Mouse (Mus musculus) cerebellum, adult (tissue): ENCODE results near the gene Tfb2m.

Experiments used
- ATAC-seq: cut with Nextera tagmentation; 2 replicates; pipeline ENCODE4 v1.9.2; 2017; ENCODE audit warnings: mild to moderate bottlenecking, moderate library complexity, mixed read lengths; ENCODE audit not compliant: insufficient number of reproducible peaks, low FRiP score, low TSS enrichment

Gene Tfb2m

DNA sequence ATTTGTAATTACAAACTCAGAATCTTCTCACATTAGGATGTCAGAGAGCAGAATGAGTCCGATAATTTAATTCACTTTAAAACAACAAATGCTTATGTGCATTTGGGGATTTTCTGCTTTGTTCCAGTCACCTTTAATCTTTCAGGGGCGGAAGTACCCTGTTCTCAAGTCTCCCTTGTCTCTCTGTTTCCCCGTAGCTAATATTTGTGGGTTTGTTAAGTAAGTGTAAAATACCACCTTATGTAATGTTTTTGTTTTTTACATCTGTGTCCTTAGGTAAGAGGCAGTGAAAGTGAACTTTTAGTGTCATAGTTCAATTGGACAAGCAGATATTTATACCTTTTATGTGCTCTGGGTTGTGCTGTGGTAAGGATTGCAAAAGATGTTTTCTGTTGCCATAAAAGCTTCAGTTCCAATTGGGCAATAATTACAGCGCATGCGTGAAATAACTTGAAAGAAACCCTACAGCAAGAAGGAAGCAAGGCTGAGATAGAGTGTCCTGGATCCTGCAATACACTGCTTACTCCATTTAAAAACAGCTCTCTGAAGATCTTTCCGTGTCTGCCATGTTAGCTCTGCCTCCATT lies 14.9 kb upstream of the Tfb2m start:
- ATAC-seq = no peak

DNA sequence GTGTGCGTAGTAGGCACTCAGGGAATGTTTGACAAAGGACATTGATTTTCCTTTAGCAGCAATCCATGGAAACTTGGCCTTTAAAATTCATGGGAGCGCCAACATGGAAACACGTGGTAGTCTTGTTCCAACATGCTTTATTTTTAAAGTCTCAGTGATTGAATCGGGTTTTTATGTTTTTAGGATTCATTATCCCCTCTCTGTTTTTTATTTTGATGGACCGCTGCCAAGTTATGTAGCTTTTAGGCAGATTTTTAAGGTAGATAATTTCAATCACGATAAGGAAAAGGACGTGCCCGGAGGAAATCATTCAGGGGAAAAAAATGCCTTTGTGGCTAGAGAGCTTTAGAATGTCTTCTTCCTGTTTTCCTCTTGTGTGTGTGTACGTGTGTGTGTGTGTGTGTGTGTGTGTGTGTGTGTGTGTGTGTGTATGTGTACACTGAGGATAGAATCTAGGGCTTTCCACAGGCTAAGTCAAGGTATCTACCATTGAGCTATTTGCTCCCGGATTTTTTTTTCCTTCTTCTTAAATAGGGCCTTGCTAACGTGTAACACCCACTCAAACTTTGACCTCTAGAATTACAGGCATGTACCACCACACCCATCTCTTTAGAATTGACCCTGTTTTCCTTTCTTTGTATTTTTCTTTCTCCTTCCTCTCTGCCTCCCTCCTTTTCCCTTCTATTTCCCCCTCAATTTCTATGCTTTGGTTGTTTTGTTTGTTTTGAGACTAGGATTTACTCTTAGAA lies 13.6 kb upstream of the Tfb2m start:
- no peak for ATAC-seq

DNA sequence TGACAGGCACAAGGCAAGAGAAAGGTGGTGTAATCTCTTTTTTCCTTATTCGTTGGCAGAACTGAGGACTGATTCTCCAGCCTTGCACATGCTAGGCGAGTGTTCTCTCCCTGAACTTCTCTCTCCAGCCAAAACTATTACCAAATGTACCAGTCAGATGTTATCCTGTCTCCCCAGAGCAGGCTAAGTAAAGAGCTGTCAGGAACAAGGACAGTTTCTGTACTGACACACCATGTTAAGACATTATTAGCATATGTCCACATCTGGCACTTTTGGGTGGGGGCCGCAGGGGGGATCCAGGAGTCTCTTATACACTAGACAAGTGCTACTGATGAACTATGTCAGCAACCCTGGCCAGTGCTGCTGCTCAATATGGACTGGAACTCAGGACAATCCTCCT lies 10.9 kb upstream of the Tfb2m start:
- no peak for ATAC-seq

DNA sequence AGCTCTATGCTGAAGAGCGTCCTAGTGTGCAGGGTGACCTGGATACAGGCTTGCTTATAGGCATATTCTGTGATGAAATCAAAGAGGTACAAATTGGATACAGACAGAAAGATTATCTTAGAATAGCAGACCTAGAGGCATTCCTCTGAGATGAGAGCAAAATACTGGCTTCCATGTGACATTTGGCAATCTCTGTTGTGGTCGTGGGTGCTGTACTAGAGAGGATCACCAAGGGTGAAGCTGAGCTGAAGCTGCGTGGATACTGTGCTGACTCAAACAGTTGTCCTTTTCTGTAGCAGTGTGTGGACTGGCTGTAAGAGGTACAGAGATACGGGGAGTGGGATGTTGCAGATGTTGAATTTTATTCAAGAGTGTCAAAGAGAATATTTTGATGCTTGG lies 7.9 kb upstream of the Tfb2m start:
- ATAC-seq = no peak

DNA sequence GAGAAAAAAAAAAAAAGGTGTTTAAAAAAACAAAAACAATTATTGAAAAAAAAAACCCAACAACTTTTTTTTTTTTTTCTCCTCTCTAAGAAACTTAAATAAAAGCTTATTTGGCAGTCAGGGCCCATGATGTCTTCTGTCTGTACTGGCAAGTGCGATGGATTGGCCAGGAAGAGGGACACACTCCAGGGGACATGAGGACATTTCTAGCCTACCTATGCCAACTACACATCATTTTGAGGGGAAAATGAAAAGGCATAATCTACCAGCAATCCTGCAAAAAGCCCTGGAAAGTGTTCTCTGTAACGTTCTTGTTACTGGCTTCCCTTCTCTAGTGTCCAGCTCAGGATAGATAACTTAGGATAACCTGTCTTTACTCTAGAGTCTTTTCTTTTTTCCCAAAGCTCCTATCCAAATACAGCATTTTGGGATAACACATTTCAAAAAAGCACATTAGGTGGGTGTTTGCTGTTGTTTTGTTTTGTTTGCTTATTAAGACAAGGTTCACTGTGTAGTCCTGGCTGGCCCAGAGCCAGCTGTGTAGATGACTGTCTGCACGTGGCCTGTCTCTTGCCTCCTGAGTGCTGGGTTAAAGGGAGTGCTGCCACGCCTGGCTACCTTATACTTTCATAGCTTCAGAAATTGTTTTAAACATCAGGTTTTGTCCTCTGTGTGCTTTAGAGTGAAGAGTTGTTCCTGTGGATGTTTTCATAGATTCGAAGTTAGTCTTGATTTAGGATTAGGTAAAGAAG lies 7.3 kb upstream of the Tfb2m start:
- ATAC-seq = no peak

DNA sequence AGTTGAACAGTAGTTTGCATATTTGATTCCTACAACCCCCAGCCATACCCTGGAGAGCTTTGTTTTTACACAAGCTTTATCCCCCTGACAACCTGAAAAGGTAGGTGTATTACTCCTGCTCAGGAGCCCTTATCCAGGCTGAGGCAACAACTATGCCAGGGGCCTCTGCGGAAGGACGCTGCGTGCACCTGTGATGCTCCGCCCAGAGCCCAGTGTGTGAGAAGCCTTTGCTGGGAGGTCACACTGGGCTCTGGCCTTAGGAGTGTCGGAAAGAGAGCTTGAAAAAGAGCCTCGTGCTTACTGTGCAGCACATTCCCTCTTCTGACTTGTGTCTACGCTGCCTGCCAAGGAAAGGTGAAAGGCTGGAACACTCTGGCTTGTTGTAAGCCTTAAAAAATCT lies 6.7 kb upstream of the Tfb2m start:
- 0 out of 2 replicates have a peak, but pooled peaks have one; percentile 28 for ATAC-seq

DNA sequence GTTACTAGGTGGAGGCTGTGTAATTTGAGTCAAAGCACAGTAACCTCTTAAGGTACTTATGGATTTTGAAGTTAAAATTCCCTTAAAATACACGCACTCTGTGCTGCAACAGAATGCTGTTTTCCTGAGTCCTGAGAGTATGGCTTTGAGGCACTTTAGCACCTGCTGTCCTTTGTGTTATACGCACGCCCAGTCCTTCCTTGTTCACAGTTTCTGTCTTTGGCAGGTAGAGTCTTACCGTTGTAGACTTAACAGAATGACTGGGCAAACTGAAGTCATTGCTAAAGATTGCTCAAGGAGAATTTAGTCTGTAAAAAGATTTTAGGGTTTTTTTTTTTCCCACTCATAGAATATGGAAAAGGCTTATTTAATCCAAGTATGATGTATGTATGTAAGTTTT lies 5.9 kb upstream of the Tfb2m start:
- no peak for ATAC-seq

DNA sequence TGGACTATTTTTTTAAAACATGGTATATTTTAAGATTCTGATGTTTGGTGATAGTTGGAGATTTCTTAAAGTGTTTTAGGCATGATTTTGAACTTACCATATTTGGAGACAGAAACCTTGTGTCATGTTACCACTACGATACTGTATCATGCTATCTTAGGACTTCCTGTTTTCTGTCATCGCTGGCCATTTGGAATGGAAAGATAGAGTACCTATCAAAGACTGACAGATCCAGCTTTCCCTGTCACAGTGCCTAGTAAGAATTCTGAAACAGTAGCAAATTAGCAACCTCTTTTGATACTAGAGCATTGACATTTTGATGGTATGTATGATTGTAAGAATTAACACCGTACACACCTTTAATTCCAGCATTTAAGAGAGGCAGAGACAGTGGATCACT lies 5.3 kb upstream of the Tfb2m start:
- no peak for ATAC-seq

DNA sequence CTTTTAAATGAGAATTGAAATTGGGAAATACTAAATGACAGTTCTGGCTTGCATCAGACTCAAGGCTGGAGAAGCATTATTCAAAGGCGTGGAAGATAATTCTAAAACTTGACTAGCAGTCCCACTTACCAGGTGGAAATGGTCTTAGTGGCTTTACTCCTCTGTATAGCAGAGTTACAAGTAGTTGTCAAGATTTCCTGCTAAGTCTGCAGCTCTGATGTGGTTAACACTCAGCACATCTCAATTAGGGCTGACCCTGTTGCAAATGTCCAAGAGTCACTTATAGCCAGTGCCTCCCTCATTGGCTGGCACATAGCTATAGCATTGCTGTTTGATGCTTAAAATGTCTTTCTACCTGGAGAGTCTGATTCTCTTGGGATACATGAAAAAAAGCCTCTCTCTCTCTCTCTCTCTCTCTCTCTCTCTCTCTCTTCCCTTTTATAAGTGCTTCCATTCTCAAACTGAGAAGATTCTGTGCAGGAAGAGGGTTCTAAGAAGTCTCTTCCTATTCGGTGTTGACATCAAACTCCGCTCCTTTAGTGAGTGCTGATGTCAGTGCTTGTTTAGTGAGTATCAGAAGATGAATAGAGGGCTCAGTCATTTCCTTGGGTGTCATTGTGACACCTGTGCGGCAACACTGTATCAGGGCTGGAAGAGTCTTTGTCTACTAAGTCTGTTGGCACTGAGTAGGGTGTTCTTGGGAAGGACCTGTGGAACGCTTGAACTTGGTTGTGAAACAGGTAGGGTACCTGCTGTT lies 3.1 kb upstream of the Tfb2m start:
- no peak for ATAC-seq

DNA sequence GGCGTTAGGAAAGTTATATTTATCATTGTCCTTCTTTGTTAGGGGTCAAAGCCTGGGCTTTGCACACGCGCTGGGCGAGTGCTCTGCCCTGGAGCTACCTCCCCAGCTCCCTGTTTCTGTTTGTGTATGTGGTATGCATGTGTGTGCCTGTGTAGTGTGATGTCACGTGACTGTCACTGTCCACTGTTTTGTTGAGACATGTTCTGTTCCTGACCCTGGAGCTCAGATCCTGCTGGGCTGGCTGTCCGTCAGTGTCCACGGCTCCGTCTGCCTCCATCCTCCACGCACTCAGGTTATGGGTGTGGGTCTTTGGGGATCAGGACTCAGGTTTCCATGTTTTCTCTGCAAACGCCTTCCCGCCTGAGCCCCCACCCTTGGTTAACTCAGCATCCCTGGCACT lies 2.2 kb upstream of the Tfb2m start:
- no peak for ATAC-seq

DNA sequence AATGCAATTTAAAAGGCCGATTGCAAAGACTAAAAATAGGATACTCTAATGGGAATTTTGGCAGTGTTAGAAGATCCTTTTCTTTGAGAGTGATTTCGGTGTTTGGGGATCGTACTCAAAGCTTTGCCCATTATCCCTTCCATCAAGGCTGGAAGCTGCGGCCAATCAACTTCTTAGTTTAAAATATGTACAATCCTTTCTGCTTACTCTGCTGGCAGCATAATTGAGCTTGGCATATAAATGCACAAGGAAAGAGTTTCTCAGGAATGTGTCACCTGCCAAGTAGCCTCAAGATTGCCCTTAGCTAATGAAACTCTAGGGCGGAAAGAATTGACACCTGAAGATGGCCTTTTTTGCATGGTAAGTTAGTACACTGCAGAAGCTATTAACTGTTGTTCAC lies 1.1 kb upstream of the Tfb2m start:
- no peak for ATAC-seq

DNA sequence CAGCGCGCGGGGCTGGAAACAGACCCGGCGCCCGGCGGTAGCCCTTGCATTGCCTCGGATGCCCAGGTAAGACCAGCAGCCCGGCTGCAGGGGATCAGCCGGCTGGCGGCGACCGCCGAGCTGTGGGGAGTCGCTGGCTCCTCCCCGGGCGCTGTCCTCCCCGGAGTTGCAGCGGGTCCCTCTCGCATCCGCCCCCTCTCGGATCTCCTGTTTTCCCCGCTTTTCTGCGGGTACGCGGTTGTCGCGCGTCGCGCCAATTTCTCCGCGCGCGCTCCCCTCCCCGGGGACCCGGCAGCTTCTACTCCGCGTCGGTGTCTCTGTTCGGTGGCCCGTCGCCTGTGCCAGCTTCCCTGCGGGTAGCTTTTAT lies 467 bp upstream of the Tfb2m start:
- no peak; the same call in 1 of the 2 replicates for ATAC-seq

DNA sequence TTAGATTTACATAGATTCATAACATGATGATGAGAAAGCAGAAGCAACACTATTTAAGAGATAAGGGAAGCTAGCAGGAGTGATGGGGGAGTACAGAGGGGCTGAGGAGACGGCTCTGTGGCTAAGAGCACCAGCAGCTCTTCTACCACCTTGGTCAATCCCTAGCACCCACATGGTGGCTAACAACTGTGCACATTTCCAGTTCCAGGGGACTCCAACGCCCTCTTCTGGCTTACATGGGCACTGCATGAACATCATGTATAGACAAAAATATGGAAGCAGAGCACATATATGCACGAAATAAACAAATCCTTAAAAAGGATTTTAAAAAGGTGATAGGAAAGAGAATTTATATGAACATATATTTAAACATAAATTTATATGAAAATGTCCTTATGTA lies 4.6 kb downstream of the Tfb2m start:
- ATAC-seq = no peak

DNA sequence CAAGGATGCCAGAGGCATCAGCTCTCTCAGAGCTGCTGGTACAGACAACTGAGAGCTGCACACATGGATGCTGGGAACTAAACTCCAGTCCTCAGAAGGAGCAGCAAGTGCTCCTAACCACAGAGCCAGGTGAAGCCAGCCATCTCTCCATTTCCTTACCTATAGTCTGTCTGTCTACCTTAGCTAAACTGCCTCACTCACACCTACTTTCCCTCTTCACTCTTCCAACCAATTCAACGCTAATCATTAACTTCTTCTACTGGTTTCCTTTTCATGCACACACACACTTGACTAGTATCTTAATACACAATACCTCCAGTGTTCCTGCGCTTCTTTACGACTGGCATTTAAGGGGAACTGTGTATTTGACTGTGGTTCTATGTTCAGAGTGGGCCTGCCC lies 6.2 kb downstream of the Tfb2m start:
- ATAC-seq = no peak

DNA sequence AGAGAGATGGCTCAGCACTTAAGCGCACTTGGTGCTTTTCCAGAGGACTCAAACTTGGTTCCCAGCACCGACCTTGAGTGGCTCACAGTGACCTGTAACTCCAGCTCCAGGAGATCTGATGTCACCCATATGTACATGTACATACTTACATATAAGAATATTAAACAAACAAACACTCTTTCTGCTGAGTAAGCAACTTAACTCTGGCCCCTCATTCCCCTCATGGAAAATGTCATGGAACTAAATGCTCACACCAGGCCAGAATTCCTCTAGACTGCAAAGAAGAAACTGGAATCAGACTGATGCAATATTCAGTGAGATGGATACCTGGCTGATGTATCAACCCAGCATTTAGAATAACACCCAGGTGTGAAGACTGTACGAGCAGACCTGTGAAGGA lies 7.0 kb downstream of the Tfb2m start:
- ATAC-seq = no peak

DNA sequence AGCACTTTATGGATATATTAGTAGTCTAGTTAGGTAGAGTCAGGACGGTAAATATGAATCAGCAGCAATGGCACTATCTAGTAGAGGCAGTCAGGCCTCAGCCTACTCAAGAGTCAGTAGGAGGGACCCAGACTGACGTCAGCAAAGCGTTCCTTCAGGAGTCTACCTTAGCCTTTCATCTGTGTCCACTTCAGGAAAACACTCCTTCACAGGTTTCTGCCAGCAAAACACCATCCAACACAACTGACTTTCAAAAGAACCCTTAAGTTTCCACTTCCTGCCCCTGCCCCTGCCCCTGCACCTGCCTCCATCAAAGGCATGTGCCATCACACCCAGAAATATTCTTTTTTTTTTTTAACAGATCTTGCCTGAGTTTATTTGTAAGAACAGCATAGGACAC lies 26.2 kb downstream of the Tfb2m start:
- no peak for ATAC-seq

DNA sequence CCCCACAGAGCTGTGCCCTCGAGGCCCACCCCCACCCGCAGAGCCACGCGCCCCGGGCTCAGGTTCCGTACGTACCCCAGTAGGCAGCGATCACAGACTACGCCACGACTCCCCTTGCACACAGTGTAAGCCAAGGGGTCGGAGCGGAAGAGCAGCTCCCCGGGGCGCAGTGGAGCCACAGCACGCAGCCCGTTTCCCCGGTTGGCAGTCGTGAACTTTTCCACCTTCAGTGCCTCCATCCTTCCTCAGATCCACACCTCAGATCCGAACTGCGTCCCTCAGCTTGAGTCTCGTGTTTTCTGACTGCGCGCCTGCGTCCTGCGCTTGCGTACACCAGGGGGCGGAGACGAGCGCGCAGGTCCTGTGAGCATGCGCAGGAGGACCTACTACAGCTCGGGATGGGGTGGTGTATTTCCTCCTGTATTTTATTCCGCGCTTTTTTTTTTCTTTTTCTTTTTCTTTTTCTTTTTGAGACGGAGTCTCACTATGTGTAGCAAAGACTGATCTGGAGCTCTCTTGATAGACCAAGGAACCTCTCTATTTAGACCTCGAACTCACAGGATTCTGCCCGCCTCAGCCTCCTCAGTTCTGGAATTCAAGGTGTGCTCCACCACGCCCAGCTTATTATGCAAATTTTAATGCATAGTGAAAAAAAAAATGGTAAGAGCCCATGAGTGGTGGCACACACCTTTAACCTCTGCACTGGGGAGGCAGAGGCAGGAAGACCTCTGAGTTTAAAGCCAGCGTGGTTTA lies 28.2 kb downstream of the Tfb2m start, which contains the start of gene Smyd3:
Gene Smyd3 (minus strand): TSS at position 329 of the 753 bp plus-strand sequence.
- peak; percentile 90 for ATAC-seq

DNA sequence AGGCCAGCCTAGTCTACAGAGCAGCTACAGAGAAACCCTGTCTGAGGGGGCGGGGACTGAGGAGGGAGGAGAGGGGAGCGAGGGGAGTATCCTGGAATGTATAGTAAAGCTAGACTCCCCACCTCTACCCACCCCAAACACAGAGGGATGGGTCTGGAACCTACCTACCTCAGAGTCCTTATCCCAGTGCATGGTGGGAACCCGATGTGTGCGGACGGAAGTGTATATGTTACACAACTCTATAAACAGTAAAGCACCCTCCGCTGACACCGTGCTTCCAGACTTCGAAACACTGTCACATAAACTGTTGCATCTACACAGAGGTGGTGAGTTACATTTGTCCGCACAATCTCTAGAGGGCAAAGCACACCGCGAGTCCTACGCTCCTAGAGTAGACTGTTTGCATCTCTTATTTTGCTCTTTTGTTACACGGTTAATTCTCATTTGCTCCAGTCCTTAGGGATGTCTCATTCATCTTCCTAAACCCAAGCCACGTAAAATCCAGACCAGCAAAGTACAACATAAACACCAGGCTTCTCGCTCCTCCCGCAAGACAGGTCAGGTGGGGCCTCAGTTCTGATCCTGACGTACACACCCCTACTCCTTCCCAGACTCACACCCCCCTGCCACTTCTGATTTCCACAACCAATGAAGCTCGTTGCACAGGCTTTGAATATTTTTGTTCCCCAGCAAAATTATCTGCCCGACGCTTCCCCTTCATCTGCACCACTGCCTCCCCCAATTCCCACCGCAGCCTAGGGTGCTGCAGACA lies 28.9 kb downstream of the Tfb2m start:
- ATAC-seq = peak; percentile 50; the same call in 1 of the 2 replicates

DNA sequence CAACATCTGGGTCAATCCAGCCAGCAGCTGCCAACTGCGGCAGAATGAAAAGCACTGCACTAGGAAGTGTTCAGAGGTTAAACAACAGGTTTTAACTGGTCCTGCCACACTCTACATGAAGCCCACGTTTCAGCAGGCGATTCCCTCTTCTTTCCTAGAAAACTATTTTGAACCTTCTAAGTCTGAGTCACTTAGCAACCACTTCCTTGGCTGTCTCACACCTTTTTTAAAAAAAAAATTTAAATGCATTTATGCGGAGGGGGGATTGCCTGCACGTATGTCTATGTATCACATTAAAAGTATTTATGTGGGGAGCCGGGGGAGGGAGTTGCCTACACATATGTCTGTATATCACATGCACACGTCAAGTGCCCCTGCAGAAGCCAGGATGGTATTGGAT lies 34.2 kb downstream of the Tfb2m start:
- ATAC-seq = no peak
